Mouse (Mus musculus) limb, embryonic 13.5 days (tissue): Measurements from ENCODE around the gene Dgkh. TPM values are rescaled to one million over a fixed set of nuclear protein-coding genes. Genes with fewer than 3 reads are reported as not detected.
"Not testable (repeated sequence)": the region's sequence is repeated elsewhere in the genome, so short reads cannot be mapped to it uniquely, and the experiment has no call there.

ENCODE experiments used
- ATAC-seq: fragments of 200-750 bp; cut with Nextera tagmentation; 2 replicates; pipeline ENCODE4 v1.8.0; 2017; ENCODE audit warnings: low read depth, moderate number of reproducible peaks, moderate TSS enrichment; ENCODE audit not compliant: low FRiP score
- H3K27ac ChIP-seq: fragments of 300-500 bp; sonication (generic); 2 replicates; pipeline ENCODE4 v1.5.1; 2015; ENCODE audit warnings: inconsistent platforms, mild to moderate bottlenecking, moderate library complexity
- H3K27me3 ChIP-seq: fragments of 300-500 bp; sonication (generic); 2 replicates; pipeline ENCODE4 v1.6.1; 2015; ENCODE audit warnings: mild to moderate bottlenecking, inconsistent platforms
- H3K36me3 ChIP-seq: fragments of 300-500 bp; sonication (generic); 2 replicates; pipeline ENCODE4 v1.6.1; 2015; ENCODE audit warnings: inconsistent platforms, mild to moderate bottlenecking, moderate library complexity
- H3K4me1 ChIP-seq: fragments of 300-500 bp; sonication (generic); 2 replicates; pipeline ENCODE4 v1.6.1; 2015; ENCODE audit warnings: inconsistent platforms
- H3K4me2 ChIP-seq: fragments of 300-500 bp; sonication (generic); replicated peaks from 2 replicates; pipeline ENCODE4 v1.6.1; 2015; ENCODE audit warnings: inconsistent platforms, mild to moderate bottlenecking, moderate library complexity
- H3K4me3 ChIP-seq: fragments of 300-500 bp; sonication (generic); 2 replicates; pipeline ENCODE4 v1.5.1; 2015; ENCODE audit warnings: moderate library complexity, mild to moderate bottlenecking, inconsistent platforms
- H3K9ac ChIP-seq: fragments of 300-500 bp; sonication (generic); 2 replicates; pipeline ENCODE4 v1.6.1; 2015; ENCODE audit warnings: mild to moderate bottlenecking, inconsistent platforms
- H3K9me3 ChIP-seq: fragments of 300-500 bp; sonication (generic); 2 replicates; pipeline ENCODE4 v1.6.1; 2016; ENCODE audit warnings: inconsistent platforms
- WGBS: fragments of 180-500 bp; shearing (Covaris S2); methylation state at CpG from one replicate; pipeline ENCODE4 v1.1.7; 2015; 5-methylcytosine and 5-hydroxymethylcytosine counted together
- polyA plus RNA-seq: library from polyadenylated mRNA; unstranded; fragments of >200 nt; fragmentation: Nextera tagmentation; extraction: Ambion mirVana; gene quantifications from 2 replicates; pipeline ENCODE4 v1.2.1, GENCODE M21; 2015

Gene Dgkh
- polyA plus RNA-seq, 1 experiment from 2014 or later, result 1.1 TPM

GRCm38 (mm10) chr14:78590335-78590734 is 142.2 kb downstream of the Dgkh start:
- 8% methylated on average over 2 of the region's 2 CpGs for WGBS

DNA sequence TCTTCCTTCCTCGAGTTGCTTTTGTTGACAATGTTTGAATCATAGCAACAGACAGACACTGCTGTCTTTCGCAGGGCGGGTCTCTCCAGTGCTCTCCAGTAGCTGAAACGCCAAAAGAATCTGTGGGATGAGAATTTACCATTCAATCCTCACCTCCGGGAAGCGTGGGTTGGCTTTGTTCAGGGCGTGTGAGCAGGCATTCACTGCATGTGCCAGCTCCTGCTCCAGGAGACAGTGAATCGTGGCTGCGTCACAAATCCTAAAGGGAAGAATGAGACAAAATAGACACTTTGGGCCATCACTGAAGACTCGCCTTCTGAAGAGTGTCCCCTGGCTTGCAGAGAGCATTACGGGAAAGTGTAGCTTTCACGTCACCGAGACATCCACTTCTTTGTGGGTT is 148.4 kb downstream of the Dgkh start:
- Histone ChIP-seq H3K4me2 (no peak overlapping the region), H3K4me3 (no peak overlapping the region), H3K27ac (no peak overlapping the region), H3K9ac (no peak overlapping the region), H3K4me1 (no peaks in the 10 kb centered on the region), H3K36me3 (peaks cover 41% of the 10 kb centered on the region), H3K27me3 (no peaks in the 10 kb centered on the region), H3K9me3 (no peaks in the 10 kb centered on the region)
- WGBS, result 92% methylated on average over 13 of the region's 13 CpGs
- no peak for ATAC-seq

More at GRCm38 (mm10) chr14:78590335-78590734, 142.2 kb downstream of the Dgkh start:
- Histone ChIP-seq H3K4me2 (no peak overlapping the region), H3K27ac (no peak overlapping the region), H3K9ac (no peak overlapping the region), H3K4me3 (no peak overlapping the region), H3K9me3 (no peaks in the 10 kb centered on the region), H3K4me1 (no peaks in the 10 kb centered on the region), H3K27me3 (no peaks in the 10 kb centered on the region), H3K36me3 (peaks cover 15% of the 10 kb centered on the region; the same call in 1 of the 2 replicates)
- no peak for ATAC-seq

- H3K36me3 ChIP-seq, result peaks cover 45% of the 10 kb centered on the region
Observed at GRCm38 (mm10) chr14:78583168-78583567, 149.4 kb downstream of the Dgkh start.

GRCm38 (mm10) chr14:78575899-78576298 is 156.7 kb downstream of the Dgkh start:
- Histone ChIP-seq H3K4me1 (no peaks in the 10 kb centered on the region), H3K27ac (no peak overlapping the region), H3K4me3 (no peak overlapping the region), H3K36me3 (peaks cover 25% of the 10 kb centered on the region), H3K9ac (no peak overlapping the region), H3K9me3 (no peaks in the 10 kb centered on the region), H3K4me2 (no peak overlapping the region), H3K27me3 (no peaks in the 10 kb centered on the region)
- no peak for ATAC-seq
- 74% methylated on average over 13 of the region's 13 CpGs for WGBS

More at GRCm38 (mm10) chr14:78583168-78583567, 149.4 kb downstream of the Dgkh start:
- Histone ChIP-seq H3K4me2 (no peak overlapping the region), H3K9me3 (no peaks in the 10 kb centered on the region), H3K9ac (no peak overlapping the region), H3K4me1 (no peaks in the 10 kb centered on the region), H3K27ac (no peak overlapping the region), H3K27me3 (no peaks in the 10 kb centered on the region), H3K4me3 (no peak overlapping the region)
- no peak for ATAC-seq

GRCm38 (mm10) chr14:78568410-78568809 is 164.2 kb downstream of the Dgkh start:
- Histone ChIP-seq H3K4me3 (no peak overlapping the region), H3K36me3 (peaks cover 8% of the 10 kb centered on the region; the same call in 1 of the 2 replicates), H3K9ac (no peak overlapping the region), H3K4me1 (peaks cover 6% of the 10 kb centered on the region; the same call in 1 of the 2 replicates), H3K9me3 (no peaks in the 10 kb centered on the region), H3K4me2 (no peak overlapping the region), H3K27me3 (no peaks in the 10 kb centered on the region), H3K27ac (no peak overlapping the region)
- WGBS, result 86% methylated on average over 5 of the region's 5 CpGs
- no peak for ATAC-seq

GRCm38 (mm10) chr14:78566431-78566830 is 166.1 kb downstream of the Dgkh start:
- Histone ChIP-seq H3K27ac (no peak overlapping the region), H3K9me3 (no peaks in the 10 kb centered on the region), H3K9ac (no peak overlapping the region), H3K27me3 (no peaks in the 10 kb centered on the region), H3K4me3 (no peak overlapping the region), H3K4me2 (no peak overlapping the region), H3K4me1 (peaks cover 18% of the 10 kb centered on the region), H3K36me3 (no peaks in the 10 kb centered on the region)
- ATAC-seq, result no peak
- WGBS, result 80% methylated on average over 4 of the region's 4 CpGs

GRCm38 (mm10) chr14:78564292-78564691 is 168.3 kb downstream of the Dgkh start:
- H3K27ac ChIP-seq, result no peak overlapping the region
- 34% methylated on average over 2 of the region's 2 CpGs for WGBS
- ATAC-seq, result no peak
- H3K4me3 ChIP-seq, result no peak overlapping the region
- H3K9me3 ChIP-seq, result no peaks in the 10 kb centered on the region
- no peaks in the 10 kb centered on the region for H3K36me3 ChIP-seq
- H3K4me1 ChIP-seq, result peaks cover 18% of the 10 kb centered on the region
- H3K27me3 ChIP-seq, result no peaks in the 10 kb centered on the region
- no peak overlapping the region for H3K9ac ChIP-seq
- H3K4me2 ChIP-seq, result no peak overlapping the region

- WGBS, result 24% methylated on average over 7 of the region's 7 CpGs
- no peak overlapping the region for H3K4me2 ChIP-seq
- ATAC-seq, result no peak
- no peaks in the 10 kb centered on the region for H3K9me3 ChIP-seq
- H3K4me3 ChIP-seq, result no peak overlapping the region
- H3K9ac ChIP-seq, result no peak overlapping the region
- H3K4me1 ChIP-seq, result peaks cover 18% of the 10 kb centered on the region
- H3K27me3 ChIP-seq, result no peaks in the 10 kb centered on the region
- H3K36me3 ChIP-seq, result no peaks in the 10 kb centered on the region
- H3K27ac ChIP-seq, result no peak overlapping the region
Observed at GRCm38 (mm10) chr14:78563211-78563610, 169.4 kb downstream of the Dgkh start.

DNA sequence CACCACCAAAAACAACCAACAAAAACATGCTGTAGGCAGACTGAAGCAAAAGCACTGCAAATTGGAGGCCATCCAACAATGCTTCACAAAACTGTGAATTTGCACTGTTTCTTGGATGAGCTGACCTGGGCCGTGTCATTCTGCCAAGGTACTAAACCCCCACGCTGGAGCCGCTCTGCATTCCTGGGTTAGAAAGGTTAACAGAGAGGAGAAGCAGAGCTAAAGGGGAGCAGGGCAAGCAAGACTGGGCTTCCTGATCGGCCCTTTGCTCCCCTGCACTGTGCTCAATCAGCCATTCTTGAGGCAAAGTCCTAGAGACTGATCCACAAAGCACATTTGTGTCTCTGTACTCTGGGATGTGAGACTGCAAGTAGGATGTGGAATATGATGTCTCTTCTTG is 170.5 kb downstream of the Dgkh start:
- no peaks in the 10 kb centered on the region for H3K36me3 ChIP-seq
- peaks cover 18% of the 10 kb centered on the region for H3K4me1 ChIP-seq
- no peaks in the 10 kb centered on the region for H3K9me3 ChIP-seq
- WGBS, result 66% methylated on average over 4 of the region's 4 CpGs
- no peak overlapping the region for H3K27ac ChIP-seq
- no peak for ATAC-seq
- H3K4me3 ChIP-seq, result no peak overlapping the region
- H3K27me3 ChIP-seq, result no peaks in the 10 kb centered on the region
- no peak overlapping the region for H3K4me2 ChIP-seq
- no peak overlapping the region for H3K9ac ChIP-seq

DNA sequence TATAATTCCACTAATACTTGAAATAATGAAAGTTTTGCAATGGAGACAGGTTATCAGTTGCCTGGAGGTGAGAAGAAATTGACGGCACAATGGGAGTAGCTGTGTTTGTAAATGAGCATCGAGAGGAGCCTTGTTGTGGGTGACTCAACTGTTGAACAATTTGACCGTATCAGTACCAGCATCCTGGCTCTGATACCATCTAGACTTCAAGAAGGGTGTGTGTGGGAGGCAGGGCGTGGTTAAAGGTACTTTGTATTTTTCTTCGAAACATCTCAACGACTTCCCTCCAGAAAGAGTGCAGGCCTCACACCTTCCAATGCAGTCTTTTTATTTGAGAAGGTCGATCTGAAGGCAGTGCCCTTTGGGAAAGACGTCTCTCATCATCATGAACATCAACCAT is 173.5 kb downstream of the Dgkh start:
- no peak for ATAC-seq
- Histone ChIP-seq H3K4me1 (peaks cover 12% of the 10 kb centered on the region), H3K27me3 (no peaks in the 10 kb centered on the region), H3K9ac (no peak overlapping the region), H3K4me3 (no peak overlapping the region), H3K36me3 (no peaks in the 10 kb centered on the region), H3K9me3 (no peaks in the 10 kb centered on the region), H3K4me2 (no peak overlapping the region), H3K27ac (no peak overlapping the region)
- WGBS, result 86% methylated on average over 8 of the region's 8 CpGs

GRCm38 (mm10) chr14:78554830-78555229 is 177.7 kb downstream of the Dgkh start:
- H3K4me1 ChIP-seq, H3K36me3 ChIP-seq, H3K9ac ChIP-seq, H3K27ac ChIP-seq, H3K9me3 ChIP-seq, H3K4me2 ChIP-seq, H3K27me3 ChIP-seq, H3K4me3 ChIP-seq, ATAC-seq: not testable (repeated sequence)
- WGBS, result 81% methylated on average over 3 of the region's 3 CpGs

DNA sequence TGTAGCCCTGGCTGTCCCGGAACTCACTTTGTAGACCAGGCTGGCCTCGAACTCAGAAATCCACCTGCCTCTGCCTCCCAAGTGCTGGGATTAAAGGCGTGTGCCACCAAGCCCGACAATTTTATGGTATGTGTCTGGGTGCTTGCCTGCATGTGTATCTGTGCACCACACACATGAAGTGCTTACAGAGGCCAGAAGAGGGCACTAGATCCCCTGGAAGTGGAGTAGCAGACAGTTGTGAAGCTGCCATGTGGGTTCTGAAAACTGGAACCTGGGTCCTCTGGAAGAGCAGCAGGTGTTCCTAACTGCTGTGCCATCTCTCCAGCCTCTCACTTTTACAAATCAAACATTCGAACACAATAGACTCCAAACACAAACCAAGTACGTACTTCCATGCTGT is 178.9 kb downstream of the Dgkh start:
- 95% methylated on average over 6 of the region's 6 CpGs for WGBS
- H3K4me2 ChIP-seq, result no peak overlapping the region
- no peaks in the 10 kb centered on the region for H3K9me3 ChIP-seq
- no peak overlapping the region for H3K9ac ChIP-seq
- ATAC-seq, result no peak
- peaks cover 5% of the 10 kb centered on the region; the same call in 1 of the 2 replicates for H3K4me1 ChIP-seq
- H3K36me3 ChIP-seq, result no peaks in the 10 kb centered on the region
- H3K4me3 ChIP-seq, result no peak overlapping the region
- H3K27ac ChIP-seq, result no peak overlapping the region
- H3K27me3 ChIP-seq, result no peaks in the 10 kb centered on the region

- Histone ChIP-seq H3K27me3 (no peaks in the 10 kb centered on the region), H3K27ac (no peak overlapping the region), H3K9ac (no peak overlapping the region), H3K4me2 (no peak overlapping the region), H3K36me3 (no peaks in the 10 kb centered on the region), H3K9me3 (no peaks in the 10 kb centered on the region), H3K4me3 (no peak overlapping the region), H3K4me1 (peaks cover 7% of the 10 kb centered on the region; the same call in 1 of the 2 replicates)
- WGBS, result 50% methylated on average over 6 of the region's 6 CpGs
- peak; percentile 83 for ATAC-seq
Observed at GRCm38 (mm10) chr14:78548807-78549206, 183.8 kb downstream of the Dgkh start.
